Mouse (Mus musculus) liver, embryonic 11.5 days (tissue): ENCODE results near the gene Hcrtr1. TPM values are rescaled to one million over a fixed set of nuclear protein-coding genes. Genes with fewer than 3 reads are reported as not detected.

ENCODE experiments used
- ATAC-seq: fragments of 200-750 bp; cut with Nextera tagmentation; replicated peaks from 2 replicates; pipeline ENCODE4 v1.8.0; 2017; ENCODE audit warnings: moderate number of reproducible peaks, mild to moderate bottlenecking, moderate TSS enrichment, moderate library complexity; ENCODE audit not compliant: low FRiP score
- DNase-seq: peaks from one replicate; pipeline ENCODE4 v3.0.0-alpha.2; 2017; ENCODE audit warnings: low spot score
- H3K27ac ChIP-seq: fragments of 300-500 bp; sonication (generic); 2 replicates; pipeline ENCODE4 v1.5.1; 2014; ENCODE audit warnings: mild to moderate bottlenecking, low read depth, low read length, control low read depth
- H3K27me3 ChIP-seq: fragments of 300-500 bp; sonication (generic); replicated peaks from 2 replicates; pipeline ENCODE4 v1.6.1; 2014; ENCODE audit warnings: low read length, mixed read lengths; ENCODE audit not compliant: control insufficient read depth, insufficient read depth
- H3K36me3 ChIP-seq: fragments of 300-500 bp; sonication (generic); 2 replicates; pipeline ENCODE4 v1.6.1; 2014; ENCODE audit warnings: mild to moderate bottlenecking, low read length, moderate library complexity, mixed read lengths; ENCODE audit not compliant: control insufficient read depth, insufficient read depth
- H3K4me1 ChIP-seq: fragments of 300-500 bp; sonication (generic); replicated peaks from 2 replicates; pipeline ENCODE4 v1.6.1; 2014; ENCODE audit warnings: low read length, mixed read lengths; ENCODE audit not compliant: control insufficient read depth, insufficient read depth
- H3K4me2 ChIP-seq: fragments of 300-500 bp; sonication (generic); 2 replicates; pipeline ENCODE4 v1.6.1; 2014; ENCODE audit warnings: mild to moderate bottlenecking, control low read depth, moderate library complexity
- H3K4me3 ChIP-seq: fragments of 300-500 bp; sonication (generic); 2 replicates; pipeline ENCODE4 v1.5.1; 2014; ENCODE audit warnings: low read depth, low read length, control low read depth
- H3K9ac ChIP-seq: fragments of 300-500 bp; sonication (generic); 2 replicates; pipeline ENCODE4 v1.6.1; 2014; ENCODE audit warnings: low read depth, low read length, control low read depth
- H3K9me3 ChIP-seq: fragments of 300-500 bp; sonication (generic); 2 replicates; pipeline ENCODE4 v1.6.1; 2016; ENCODE audit warnings: low read length, inconsistent platforms, mixed read lengths; ENCODE audit not compliant: control insufficient read depth
- WGBS: fragments of 180-500 bp; shearing (Covaris S2); extraction: QIAGEN DNeasy Blood & Tissue Kit; methylation state at CpG from one replicate; pipeline ENCODE4 v1.1.7; 2014; 5-methylcytosine and 5-hydroxymethylcytosine counted together
- polyA plus RNA-seq: library from polyadenylated mRNA; unstranded; fragments of >200 nt; fragmentation: Nextera tagmentation; extraction: Ambion mirVana; gene quantifications from 2 replicates; pipeline ENCODE4 v1.2.1, GENCODE M21; 2014

Hcrtr1 gene
- polyA plus RNA-seq, 1 experiment from 2014 or later, result 0.12 TPM

- no peaks in the 10 kb centered on the region for H3K9me3 ChIP-seq
- 59% methylated on average over 7 of the region's 7 CpGs for WGBS
- H3K4me3 ChIP-seq, result no peak overlapping the region
- H3K9ac ChIP-seq, result no peak overlapping the region
- H3K4me1 ChIP-seq, result no peaks in the 10 kb centered on the region
- H3K36me3 ChIP-seq, result no peaks in the 10 kb centered on the region
- no peak for DNase-seq
- no peak overlapping the region for H3K27ac ChIP-seq
- peaks cover 10% of the 10 kb centered on the region for H3K27me3 ChIP-seq
- no peak overlapping the region for H3K4me2 ChIP-seq
- ATAC-seq, result no peak
Measured at GRCm38 (mm10) chr4:130084331-130084945, 54.7 kb downstream of the Hcrtr1 start.

- H3K4me3 ChIP-seq, result no peak overlapping the region
- no peak overlapping the region for H3K27ac ChIP-seq
- H3K27me3 ChIP-seq, result peaks cover 20% of the 10 kb centered on the region
- no peak overlapping the region for H3K4me2 ChIP-seq
- DNase-seq, result no peak
- no peaks in the 10 kb centered on the region for H3K4me1 ChIP-seq
- no peak for ATAC-seq
- 58% methylated on average over 9 of the region's 9 CpGs for WGBS
- no peaks in the 10 kb centered on the region for H3K36me3 ChIP-seq
- H3K9ac ChIP-seq, result no peak overlapping the region
- no peaks in the 10 kb centered on the region for H3K9me3 ChIP-seq
Measured at GRCm38 (mm10) chr4:130082211-130082610, 56.9 kb downstream of the Hcrtr1 start.

- Histone ChIP-seq H3K27me3 (peaks cover 23% of the 10 kb centered on the region), H3K4me2 (no peak overlapping the region), H3K36me3 (no peaks in the 10 kb centered on the region), H3K9me3 (no peaks in the 10 kb centered on the region), H3K27ac (no peak overlapping the region), H3K9ac (no peak overlapping the region), H3K4me1 (no peaks in the 10 kb centered on the region), H3K4me3 (no peak overlapping the region)
- no peak for ATAC-seq
- 67% methylated on average over 19 of the region's 19 CpGs for WGBS
- DNase-seq, result no peak
Measured at GRCm38 (mm10) chr4:130081345-130082190, 57.6 kb downstream of the Hcrtr1 start.

Other genes starting within 250 kb of the Hcrtr1 start
- 0.07 and 0.17 TPM in 2 replicates for gene Spocd1, start 210.1 kb downstream of the Hcrtr1 start, polyA plus RNA-seq
- 1.1 and 1.3 TPM in 2 replicates for gene Adgrb2, start 154.5 kb downstream of the Hcrtr1 start, polyA plus RNA-seq
- 4.2 and 6.0 TPM in 2 replicates for gene Col16a1, start 91.5 kb downstream of the Hcrtr1 start, polyA plus RNA-seq
- 56.8 and 58.1 TPM in 2 replicates for gene Pef1, start 36.8 kb downstream of the Hcrtr1 start, polyA plus RNA-seq
- 15.3 and 16.1 TPM in 2 replicates for gene Tinagl1, start 35.8 kb upstream of the Hcrtr1 start, polyA plus RNA-seq
- gene Gm853, start 83.0 kb upstream of the Hcrtr1 start, polyA plus RNA-seq, result not detected in 2 replicates
- 6.1 and 6.8 TPM in 2 replicates for gene Serinc2, start 139.8 kb upstream of the Hcrtr1 start, polyA plus RNA-seq
- 5.0 and 6.4 TPM in 2 replicates for gene Fabp3, start 169.2 kb upstream of the Hcrtr1 start, polyA plus RNA-seq
- gene Gm10570, start 169.3 kb upstream of the Hcrtr1 start, polyA plus RNA-seq, result not detected in 2 replicates
- gene Zcchc17, start 220.6 kb upstream of the Hcrtr1 start, polyA plus RNA-seq, result 65.0 and 70.5 TPM in 2 replicates
- 151 and 170 TPM in 2 replicates for gene Snrnp40, start 220.8 kb upstream of the Hcrtr1 start, polyA plus RNA-seq